Mouse (Mus musculus): Measurements from ENCODE around the gene Tmem223. TPM values are rescaled to one million over a fixed set of nuclear protein-coding genes. Genes with fewer than 3 reads are reported as not detected.

Tmem223 gene
- polyA plus RNA-seq (2012; rRNA removed) = 107 and 138 TPM in 2 replicates

GRCm38 (mm10) chr19:8770567-8771270 is at the start of gene Tmem223:
Gene Tmem223 (plus strand): TSS chr19:8770996.

GRCm38 (mm10) chr19:8722907-8723573 is 47.8 kb upstream of the Tmem223 start, which contains the start of gene Slc3a2:
Gene Slc3a2 (minus strand): TSS chr19:8723369.

GRCm38 (mm10) chr19:8735389-8736159 is 35.2 kb upstream of the Tmem223 start, which contains the start of gene Wdr74:
Gene Wdr74 (plus strand): TSS chr19:8735827.

GRCm38 (mm10) chr19:8740603-8741002 is 30.2 kb upstream of the Tmem223 start, which contains the start of gene 1700092M07Rik:
Gene 1700092M07Rik (plus strand): TSS chr19:8740718.

GRCm38 (mm10) chr19:8741243-8741869 is 29.4 kb upstream of the Tmem223 start, which contains the start of gene Stx5a:
Gene Stx5a (plus strand): TSS chr19:8741413.

GRCm38 (mm10) chr19:8756635-8757387 is 14.0 kb upstream of the Tmem223 start, which contains the start of gene Nxf1:
Gene Nxf1 (plus strand): TSS chr19:8757073.

GRCm38 (mm10) chr19:8774086-8774835 is 3.5 kb downstream of the Tmem223 start, which contains the start of gene Tmem179b:
Gene Tmem179b (minus strand): TSS chr19:8774467.

GRCm38 (mm10) chr19:8786008-8786781 is 15.4 kb downstream of the Tmem223 start, which contains the start of gene Taf6l:
Gene Taf6l (minus strand): TSS chr19:8786417.

GRCm38 (mm10) chr19:8798264-8798946 is 27.6 kb downstream of the Tmem223 start, which contains the start of gene Polr2g:
Gene Polr2g (minus strand): TSS chr19:8798577.

GRCm38 (mm10) chr19:8802130-8802821 is 31.5 kb downstream of the Tmem223 start, which contains the start of gene Zbtb3:
Gene Zbtb3 (plus strand): TSS chr19:8802555.

GRCm38 (mm10) chr19:8818801-8819595 is 48.2 kb downstream of the Tmem223 start, which contains the start of gene Ttc9c:
Gene Ttc9c (minus strand): TSS chr19:8819333.

GRCm38 (mm10) chr19:8819596-8820423 is 49.0 kb downstream of the Tmem223 start, which contains the start of gene Hnrnpul2:
Gene Hnrnpul2 (plus strand): TSS chr19:8820010.

All from stomach, adult 2 months (tissue).